Mouse (Mus musculus): ENCODE results near the gene Hdac1. TPM values are rescaled to one million over a fixed set of nuclear protein-coding genes. Genes with fewer than 3 reads are reported as not detected.
"Not testable (repeated sequence)": the region's sequence is repeated elsewhere in the genome, so short reads cannot be mapped to it uniquely, and the experiment has no call there.

Hdac1 gene
- total RNA-seq, 2 experiments from 2014 or later: 35.1 to 38.1 TPM

- intact Hi-C loops (cut with DNase I): no loop called here
- no peak for DNase-seq
Observed at GRCm38 (mm10) chr4:129561184-129561583, 18.7 kb upstream of the Hdac1 start.

GRCm38 (mm10) chr4:129558321-129558955, 15.9 kb upstream of the Hdac1 start:
- DNase-seq: no peak
- intact Hi-C loops (cut with DNase I): no loop called here

- intact Hi-C loops (cut with DNase I): no loop called here
- no peak for DNase-seq
Observed at GRCm38 (mm10) chr4:129557256-129557808, 14.8 kb upstream of the Hdac1 start.

- intact Hi-C loops (cut with DNase I): no loop called here
- peak; percentile 86 to 92 for DNase-seq
Observed at GRCm38 (mm10) chr4:129556532-129557223, 14.2 kb upstream of the Hdac1 start.

- intact Hi-C loops (cut with DNase I): no loop called here
Observed at GRCm38 (mm10) chr4:129555862-129556531, 13.5 kb upstream of the Hdac1 start.

GRCm38 (mm10) chr4:129555421-129555861, 12.9 kb upstream of the Hdac1 start:
- intact Hi-C loops (cut with DNase I): no loop called here
- DNase-seq: peak in 1 of 2 experiments; percentile 63

More at GRCm38 (mm10) chr4:129555862-129556531, 13.5 kb upstream of the Hdac1 start:
- DNase-seq: peak in 1 of 2 experiments; percentile 24

- DNase-seq; intact Hi-C loops (cut with DNase I): not testable (repeated sequence)
Observed at GRCm38 (mm10) chr4:129554512-129554911, 12.0 kb upstream of the Hdac1 start.

GRCm38 (mm10) chr4:129550295-129550694, 7.8 kb upstream of the Hdac1 start:
- intact Hi-C loops (cut with DNase I): no loop called here
- no peak for DNase-seq

- peak in 1 of 2 experiments; percentile 40 for DNase-seq
- intact Hi-C loops (cut with DNase I): loop anchor here (2.0 kb wide), 1 partner anchor 59 kb away; no protein-coding TSS in a partner anchor
Observed at GRCm38 (mm10) chr4:129549306-129549705, 6.8 kb upstream of the Hdac1 start.

- not testable (repeated sequence) for DNase-seq
- intact Hi-C loops (cut with DNase I): loop anchor here (2.0 kb wide), 1 partner anchor 61 kb away; no protein-coding TSS in a partner anchor
Observed at GRCm38 (mm10) chr4:129547631-129548030, 5.1 kb upstream of the Hdac1 start.

GRCm38 (mm10) chr4:129544106-129544505, 1.6 kb upstream of the Hdac1 start:
- DNase-seq: no peak
- intact Hi-C loops (cut with DNase I): loop anchor here (5.0 kb wide), 1 partner anchor 47 kb away; no protein-coding TSS in a partner anchor

GRCm38 (mm10) chr4:129541868-129542591, 483 bp downstream of the Hdac1 start:
- intact Hi-C loops (cut with DNase I): loop anchor here (5.0 kb wide), 1 partner anchor 45 kb away; no protein-coding TSS in a partner anchor
- peak in 1 of 2 experiments; percentile 31 for DNase-seq

- intact Hi-C loops (cut with DNase I): loop anchor here (5.0 kb wide), 1 partner anchor 43 kb away; no protein-coding TSS in a partner anchor
- DNase-seq: peak; percentile 18 to 30
Observed at GRCm38 (mm10) chr4:129540012-129540411, 2.5 kb downstream of the Hdac1 start.

GRCm38 (mm10) chr4:129528901-129529300, 13.6 kb downstream of the Hdac1 start:
- DNase-seq; intact Hi-C loops (cut with DNase I): not testable (repeated sequence)

GRCm38 (mm10) chr4:129525889-129526288, 16.6 kb downstream of the Hdac1 start:
- no peak for DNase-seq
- intact Hi-C loops (cut with DNase I): no loop called here

- intact Hi-C loops (cut with DNase I): no loop called here
- no peak for DNase-seq
Observed at GRCm38 (mm10) chr4:129525338-129525737, 17.2 kb downstream of the Hdac1 start.

GRCm38 (mm10) chr4:129518519-129518918, 24.0 kb downstream of the Hdac1 start:
- no peak for DNase-seq
- intact Hi-C loops (cut with DNase I): no loop called here

- intact Hi-C loops (cut with DNase I): no loop called here
- DNase-seq: no peak
Observed at GRCm38 (mm10) chr4:129516925-129517324, 25.6 kb downstream of the Hdac1 start.

- intact Hi-C loops (cut with DNase I): no loop called here
- DNase-seq: peak; percentile 74 to 80
Observed at GRCm38 (mm10) chr4:129514300-129514898, 28.1 kb downstream of the Hdac1 start.

GRCm38 (mm10) chr4:129513891-129514290, 28.6 kb downstream of the Hdac1 start:
- intact Hi-C loops (cut with DNase I): no loop called here
- DNase-seq: no peak
